Mouse (Mus musculus): ENCODE results near the gene Mcm2.

DNA sequence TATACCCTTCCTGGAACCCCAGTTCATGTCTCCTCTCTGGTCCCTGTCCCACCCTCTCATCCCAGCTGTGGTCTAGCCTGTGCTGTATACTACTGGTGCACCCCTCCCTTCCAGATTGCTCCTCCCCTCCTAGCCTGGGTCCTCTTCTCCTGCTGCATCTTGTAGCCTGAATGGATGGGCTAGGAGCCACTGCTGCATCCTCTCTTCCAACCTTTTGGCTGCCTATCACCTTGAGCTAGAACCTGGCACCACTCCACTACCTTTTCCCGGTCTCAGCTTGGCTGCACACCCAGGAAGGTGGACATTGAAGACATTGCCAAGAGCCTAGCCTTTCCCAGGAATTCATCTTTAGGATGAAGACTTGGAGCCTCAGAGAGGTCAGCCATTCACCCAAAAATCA is 29.4 kb upstream of the Mcm2 start:
- TF ChIP-seq CTCF (IDR thresholded peaks at IDR 0.05; ENCODE audit: control insufficient read depth, insufficient read depth, low read length), result no peak
- TF ChIP-seq POLR2A (IDR thresholded peaks at IDR 0.05; ENCODE audit: borderline replicate concordance, control insufficient read depth, low read depth, low read length), result no peak
